In the genomic region with DNA sequence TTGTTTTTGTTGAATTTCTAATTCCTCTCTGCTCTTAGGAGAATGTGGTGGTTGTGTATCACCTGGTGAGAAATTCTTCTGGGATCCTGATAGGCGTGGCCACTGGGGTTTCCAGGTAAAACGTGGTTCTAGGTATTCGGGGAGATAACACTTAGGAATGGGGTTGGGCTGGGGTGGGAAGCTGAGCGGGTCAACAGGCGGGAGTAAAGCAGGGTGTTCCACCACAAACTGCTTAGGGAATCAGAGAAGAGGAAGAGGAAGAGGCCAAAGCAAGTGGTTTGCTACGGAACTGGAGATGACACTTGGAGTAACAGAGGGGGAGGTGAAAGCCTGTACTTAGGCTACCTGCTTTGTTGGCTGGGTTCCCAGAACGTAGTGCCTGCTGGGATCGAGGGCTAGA, we compare ENCODE assay signal across 15 mouse cellular contexts.
"Had no signal": no experiment of that assay in that cellular context is flagged by ENCODE, and none has a peak within 500 bp of the region (broad histone marks: within the 10 kb centered on the region; RNA-seq: fewer than 3 reads in every experiment).

No protein-coding gene starts in this region.

- H3K4me2 ChIP-seq: liver, embryonic 15.5 days; lung, embryonic 14.5 days; midbrain, embryonic 12.5 days; midbrain, embryonic 15.5 days; neural tube, embryonic 12.5 days; stomach, embryonic 15.5 days had no signal

- H3K4me1 ChIP-seq: liver, embryonic 15.5 days; megakaryocyte, embryonic 14.5 days; midbrain, embryonic 12.5 days; midbrain, embryonic 15.5 days; neural tube, embryonic 12.5 days; stomach, embryonic 15.5 days had no signal

- H3K36me3 ChIP-seq: liver, embryonic 15.5 days; midbrain, embryonic 12.5 days; midbrain, embryonic 15.5 days; neural tube, embryonic 12.5 days; stomach, embryonic 15.5 days had no signal

- H3K4me3 ChIP-seq: liver, embryonic 15.5 days; megakaryocyte, embryonic 14.5 days; midbrain, embryonic 12.5 days; midbrain, embryonic 15.5 days; neural tube, embryonic 12.5 days; stomach, embryonic 15.5 days had no signal

- H3K27ac ChIP-seq: liver, embryonic 15.5 days; macrophage; midbrain, embryonic 12.5 days; midbrain, embryonic 15.5 days; neural tube, embryonic 12.5 days; stomach, embryonic 15.5 days had no signal

- H3K9me3 ChIP-seq: liver, embryonic 15.5 days; midbrain, embryonic 15.5 days; neural tube, embryonic 12.5 days; stomach, embryonic 15.5 days had no signal

- H3K27me3 ChIP-seq: liver, embryonic 15.5 days; megakaryocyte, embryonic 14.5 days; midbrain, embryonic 12.5 days; midbrain, embryonic 15.5 days; neural tube, embryonic 12.5 days; stomach, embryonic 15.5 days had no signal

- DNase-seq: liver, postnatal 0 days; lung, embryonic 14.5 days; lung, postnatal 14 days; lung, postnatal 36 days; right cerebral cortex, postnatal 14 days; thymus, adult 18-20 months; thymus, postnatal 14 days; thymus, postnatal 36 days had no signal

- H3K9ac ChIP-seq: liver, embryonic 15.5 days; liver, postnatal 0 days; lung, embryonic 14.5 days; midbrain, embryonic 12.5 days; midbrain, embryonic 15.5 days; neural tube, embryonic 12.5 days; stomach, embryonic 15.5 days had no signal

- ATAC-seq: liver, postnatal 0 days; midbrain, embryonic 15.5 days had no signal
